Mouse (Mus musculus) inflammation-experienced regulatory T-cells, adult 6 months (primary cell): ENCODE measurements around the gene Pde8a. TPM values are rescaled to one million over a fixed set of nuclear protein-coding genes. Genes with fewer than 3 reads are reported as not detected.

ENCODE experiments used
- ATAC-seq: one replicate; pipeline ENCODE4 v1.8.0; 2017
- polyA plus RNA-seq, 3 experiments: library from polyadenylated mRNA; unstranded; fragments of 100-300 nt; shearing (Covaris generic); gene quantifications; one replicate each; pipeline ENCODE4 v1.2.1; 2017

Gene Pde8a
- polyA plus RNA-seq, 3 experiments from 2014 or later = 0.58 to 2.5 (median 1.8) TPM

GRCm38 (mm10) chr7:81211760-81212159 lies 1.6 kb upstream of the Pde8a start:
- no peak for ATAC-seq

GRCm38 (mm10) chr7:81212261-81212681 lies 1.1 kb upstream of the Pde8a start:
- ATAC-seq = peak; percentile 55

GRCm38 (mm10) chr7:81212697-81213346 lies 574 bp upstream of the Pde8a start:
- peak; percentile 79 for ATAC-seq

- ATAC-seq = no peak
These were observed 934 bp downstream of the Pde8a start for GRCm38 (mm10) chr7:81214153-81214907.

- ATAC-seq = no peak
These were observed 2.6 kb downstream of the Pde8a start for GRCm38 (mm10) chr7:81215950-81216349.

GRCm38 (mm10) chr7:81219321-81219720 lies 5.9 kb downstream of the Pde8a start:
- no peak for ATAC-seq

GRCm38 (mm10) chr7:81220381-81220780 lies 7.0 kb downstream of the Pde8a start:
- no peak for ATAC-seq

- ATAC-seq = no peak
These were observed 10.9 kb downstream of the Pde8a start for GRCm38 (mm10) chr7:81224260-81224659.

GRCm38 (mm10) chr7:81230091-81230792 lies 16.8 kb downstream of the Pde8a start:
- ATAC-seq = no peak

GRCm38 (mm10) chr7:81232674-81233073 lies 19.3 kb downstream of the Pde8a start:
- no peak for ATAC-seq

- ATAC-seq = no peak
These were observed 21.7 kb downstream of the Pde8a start for GRCm38 (mm10) chr7:81235117-81235516.

GRCm38 (mm10) chr7:81235600-81236223 lies 22.3 kb downstream of the Pde8a start:
- no peak for ATAC-seq

- ATAC-seq = no peak
These were observed 30.0 kb downstream of the Pde8a start for GRCm38 (mm10) chr7:81243361-81243760.

GRCm38 (mm10) chr7:81249854-81250279 lies 36.5 kb downstream of the Pde8a start:
- ATAC-seq = no peak

- no peak for ATAC-seq
These were observed 37.2 kb downstream of the Pde8a start for GRCm38 (mm10) chr7:81250601-81251000.

GRCm38 (mm10) chr7:81251521-81251920 lies 38.1 kb downstream of the Pde8a start:
- no peak for ATAC-seq

- ATAC-seq = no peak
These were observed 39.9 kb downstream of the Pde8a start for GRCm38 (mm10) chr7:81253317-81253716.

GRCm38 (mm10) chr7:81254579-81254978 lies 41.2 kb downstream of the Pde8a start:
- ATAC-seq = no peak

- ATAC-seq = no peak
These were observed 42.1 kb downstream of the Pde8a start for GRCm38 (mm10) chr7:81255456-81255855.

- no peak for ATAC-seq
These were observed 43.4 kb downstream of the Pde8a start for GRCm38 (mm10) chr7:81256773-81257172.

GRCm38 (mm10) chr7:81261548-81261947 lies 48.2 kb downstream of the Pde8a start:
- ATAC-seq = peak; percentile 21

- ATAC-seq = no peak
These were observed 59.5 kb downstream of the Pde8a start for GRCm38 (mm10) chr7:81272908-81273307.

GRCm38 (mm10) chr7:81278966-81279365 lies 65.6 kb downstream of the Pde8a start:
- ATAC-seq = no peak
